Mouse (Mus musculus) forebrain, embryonic 16.5 days (tissue): ENCODE results near the gene Polr2e. TPM values are rescaled to one million over a fixed set of nuclear protein-coding genes. Genes with fewer than 3 reads are reported as not detected.

Source experiments
- polyA plus RNA-seq: library from polyadenylated mRNA; unstranded; fragments of >200 nt; fragmentation: Nextera tagmentation; extraction: Ambion mirVana; gene quantifications from 2 replicates; pipeline ENCODE4 v1.2.1, GENCODE M21; 2015

The Polr2e gene
- polyA plus RNA-seq, 1 experiment from 2014 or later = 173 TPM

Other genes starting within 250 kb of the Polr2e start
- gene Prss57, start 248.8 kb downstream of the Polr2e start, polyA plus RNA-seq = 0.36 and 0.62 TPM in 2 replicates
- 327 and 349 TPM in 2 replicates for gene Palm, start 246.2 kb downstream of the Polr2e start, polyA plus RNA-seq
- 0.48 and 1.2 TPM in 2 replicates for gene Misp, start 218.8 kb downstream of the Polr2e start, polyA plus RNA-seq
- 98.3 and 107 TPM in 2 replicates for gene Ptbp1, start 185.4 kb downstream of the Polr2e start, polyA plus RNA-seq
- gene Prtn3, start 165.3 kb downstream of the Polr2e start, polyA plus RNA-seq = 12.4 and 15.3 TPM in 2 replicates
- gene Plppr3, start 165.2 kb downstream of the Polr2e start, polyA plus RNA-seq = 415 and 495 TPM in 2 replicates
- gene Elane, start 153.5 kb downstream of the Polr2e start, polyA plus RNA-seq = not detected in 2 replicates
- gene Cfd, start 148.9 kb downstream of the Polr2e start, polyA plus RNA-seq = not detected in 2 replicates
- gene Med16, start 130.9 kb downstream of the Polr2e start, polyA plus RNA-seq = 53.8 and 54.0 TPM in 2 replicates
- 17.7 and 36.3 TPM in 2 replicates for gene Gm26602, start 128.9 kb downstream of the Polr2e start, polyA plus RNA-seq
- 2.7 and 3.6 TPM in 2 replicates for gene Kiss1r, start 122.8 kb downstream of the Polr2e start, polyA plus RNA-seq
- gene R3hdm4, start 118.6 kb downstream of the Polr2e start, polyA plus RNA-seq = 289 and 309 TPM in 2 replicates
- 2.4 and 3.5 TPM in 2 replicates for gene Arid3a, start 112.8 kb downstream of the Polr2e start, polyA plus RNA-seq
- 81.8 and 97.7 TPM in 2 replicates for gene Wdr18, start 79.6 kb downstream of the Polr2e start, polyA plus RNA-seq
- gene Grin3b, start 69.1 kb downstream of the Polr2e start, polyA plus RNA-seq = 0.29 and 0.60 TPM in 2 replicates
- gene Tmem259, start 55.5 kb downstream of the Polr2e start, polyA plus RNA-seq = 12.3 and 12.8 TPM in 2 replicates
- gene Cnn2, start 51.2 kb downstream of the Polr2e start, polyA plus RNA-seq = 30.5 and 31.3 TPM in 2 replicates
- gene Abca7, start 43.3 kb downstream of the Polr2e start, polyA plus RNA-seq = 3.9 and 4.7 TPM in 2 replicates
- 1.2 and 1.8 TPM in 2 replicates for gene Arhgap45, start 23.1 kb downstream of the Polr2e start, polyA plus RNA-seq
- 443 and 475 TPM in 2 replicates for gene Gpx4, start 7.4 kb upstream of the Polr2e start, polyA plus RNA-seq
- gene Sbno2, start 65.8 kb upstream of the Polr2e start, polyA plus RNA-seq = 13.1 and 14.9 TPM in 2 replicates
- 18.0 and 19.7 TPM in 2 replicates for gene Stk11, start 76.0 kb upstream of the Polr2e start, polyA plus RNA-seq
- gene Atp5d, start 98.8 kb upstream of the Polr2e start, polyA plus RNA-seq = 404 and 433 TPM in 2 replicates
- gene Cbarp, start 101.0 kb upstream of the Polr2e start, polyA plus RNA-seq = 33.0 and 44.5 TPM in 2 replicates
- 26.5 and 30.9 TPM in 2 replicates for gene Midn, start 108.5 kb upstream of the Polr2e start, polyA plus RNA-seq
- gene Cirbp, start 126.2 kb upstream of the Polr2e start, polyA plus RNA-seq = 318 and 335 TPM in 2 replicates
- gene 1600002K03Rik, start 133.1 kb upstream of the Polr2e start, polyA plus RNA-seq = 8.5 and 10.6 TPM in 2 replicates
- 24.8 and 25.4 TPM in 2 replicates for gene Efna2, start 139.7 kb upstream of the Polr2e start, polyA plus RNA-seq
- 49.0 and 55.4 TPM in 2 replicates for gene Mum1, start 186.6 kb upstream of the Polr2e start, polyA plus RNA-seq
- gene Ndufs7, start 209.3 kb upstream of the Polr2e start, polyA plus RNA-seq = 236 and 272 TPM in 2 replicates
- gene Gamt, start 221.2 kb upstream of the Polr2e start, polyA plus RNA-seq = 22.7 and 24.6 TPM in 2 replicates
- gene Dazap1, start 221.7 kb upstream of the Polr2e start, polyA plus RNA-seq = 61.3 and 61.8 TPM in 2 replicates